Mouse (Mus musculus): Measurements from ENCODE around the gene 5730409E04Rik. TPM values are rescaled to one million over a fixed set of nuclear protein-coding genes. Genes with fewer than 3 reads are reported as not detected.
A peak's percentile ranks its signal among the peaks of the same experiment; 100 is the strongest.

The 5730409E04Rik gene
- total RNA-seq (2014; fragmentation: Nextera tagmentation): 0.37 TPM in 1 of 2 replicates, not detected in the other
- total RNA-seq (2017): 0.53 TPM in 1 of 2 replicates, not detected in the other

GRCm38 (mm10) chr4:126609606-126610181, at the start of gene 5730409E04Rik:
Gene 5730409E04Rik (plus strand): TSS chr4:126609818.
- ATAC-seq (replicated peaks; ENCODE audit: low FRiP score, low TSS enrichment, poor library complexity, severe bottlenecking): peak; percentile 60

- no peak for ATAC-seq (replicated peaks; ENCODE audit: low FRiP score, low TSS enrichment, poor library complexity, severe bottlenecking)
Observed at GRCm38 (mm10) chr4:126563798-126564197, 45.8 kb upstream of the 5730409E04Rik start.

GRCm38 (mm10) chr4:126567243-126567642, 42.4 kb upstream of the 5730409E04Rik start:
- ATAC-seq (replicated peaks; ENCODE audit: low FRiP score, low TSS enrichment, poor library complexity, severe bottlenecking): no peak

- ATAC-seq (replicated peaks; ENCODE audit: low FRiP score, low TSS enrichment, poor library complexity, severe bottlenecking): no peak
Observed at GRCm38 (mm10) chr4:126569783-126570182, 39.8 kb upstream of the 5730409E04Rik start.

- ATAC-seq (replicated peaks; ENCODE audit: low FRiP score, low TSS enrichment, poor library complexity, severe bottlenecking): no peak
Observed at GRCm38 (mm10) chr4:126576281-126576680, 33.3 kb upstream of the 5730409E04Rik start.

GRCm38 (mm10) chr4:126577920-126578319, 31.7 kb upstream of the 5730409E04Rik start:
- ATAC-seq (replicated peaks; ENCODE audit: low FRiP score, low TSS enrichment, poor library complexity, severe bottlenecking): no peak

GRCm38 (mm10) chr4:126579077-126579476, 30.5 kb upstream of the 5730409E04Rik start:
- ATAC-seq (replicated peaks; ENCODE audit: low FRiP score, low TSS enrichment, poor library complexity, severe bottlenecking): no peak

- ATAC-seq (replicated peaks; ENCODE audit: low FRiP score, low TSS enrichment, poor library complexity, severe bottlenecking): no peak
Observed at GRCm38 (mm10) chr4:126585739-126586138, 23.9 kb upstream of the 5730409E04Rik start.

GRCm38 (mm10) chr4:126592039-126592438, 17.6 kb upstream of the 5730409E04Rik start:
- no peak for ATAC-seq (replicated peaks; ENCODE audit: low FRiP score, low TSS enrichment, poor library complexity, severe bottlenecking)

- ATAC-seq (replicated peaks; ENCODE audit: low FRiP score, low TSS enrichment, poor library complexity, severe bottlenecking): 0 out of 2 replicates have a peak, but pooled peaks have one; percentile 57
Observed at GRCm38 (mm10) chr4:126599971-126600754, 9.5 kb upstream of the 5730409E04Rik start.

GRCm38 (mm10) chr4:126601597-126602444, 7.8 kb upstream of the 5730409E04Rik start:
- ATAC-seq (replicated peaks; ENCODE audit: low FRiP score, low TSS enrichment, poor library complexity, severe bottlenecking): 0 out of 2 replicates have a peak, but pooled peaks have one; percentile 31

GRCm38 (mm10) chr4:126602445-126602762, 7.2 kb upstream of the 5730409E04Rik start:
- no peak for ATAC-seq (replicated peaks; ENCODE audit: low FRiP score, low TSS enrichment, poor library complexity, severe bottlenecking)

GRCm38 (mm10) chr4:126604141-126604540, 5.5 kb upstream of the 5730409E04Rik start:
- ATAC-seq (replicated peaks; ENCODE audit: low FRiP score, low TSS enrichment, poor library complexity, severe bottlenecking): no peak

GRCm38 (mm10) chr4:126605751-126606150, 3.9 kb upstream of the 5730409E04Rik start:
- ATAC-seq (replicated peaks; ENCODE audit: low FRiP score, low TSS enrichment, poor library complexity, severe bottlenecking): no peak

- ATAC-seq (replicated peaks; ENCODE audit: low FRiP score, low TSS enrichment, poor library complexity, severe bottlenecking): no peak
Observed at GRCm38 (mm10) chr4:126611991-126612390, 2.4 kb downstream of the 5730409E04Rik start.

GRCm38 (mm10) chr4:126616312-126616711, 6.7 kb downstream of the 5730409E04Rik start:
- ATAC-seq (replicated peaks; ENCODE audit: low FRiP score, low TSS enrichment, poor library complexity, severe bottlenecking): no peak

- ATAC-seq (replicated peaks; ENCODE audit: low FRiP score, low TSS enrichment, poor library complexity, severe bottlenecking): no peak
Observed at GRCm38 (mm10) chr4:126619691-126620330, 10.2 kb downstream of the 5730409E04Rik start.

- ATAC-seq (replicated peaks; ENCODE audit: low FRiP score, low TSS enrichment, poor library complexity, severe bottlenecking): no peak; the same call in 1 of the 2 replicates
Observed at GRCm38 (mm10) chr4:126620349-126620874, 10.8 kb downstream of the 5730409E04Rik start.

- 0 out of 2 replicates have a peak, but pooled peaks have one; percentile 52 for ATAC-seq (replicated peaks; ENCODE audit: low FRiP score, low TSS enrichment, poor library complexity, severe bottlenecking)
Observed at GRCm38 (mm10) chr4:126627021-126627681, 17.5 kb downstream of the 5730409E04Rik start.
